Mouse (Mus musculus) thymus, postnatal 25 days (tissue): ENCODE measurements around the gene Kyat3.
"Not testable (repeated sequence)": the region's sequence is repeated elsewhere in the genome, so short reads cannot be mapped to it uniquely, and the experiment has no call there.

ENCODE experiments used
- DNase-seq: peaks from one replicate; pipeline ENCODE4 v3.0.0; 2022

Gene Kyat3

DNA sequence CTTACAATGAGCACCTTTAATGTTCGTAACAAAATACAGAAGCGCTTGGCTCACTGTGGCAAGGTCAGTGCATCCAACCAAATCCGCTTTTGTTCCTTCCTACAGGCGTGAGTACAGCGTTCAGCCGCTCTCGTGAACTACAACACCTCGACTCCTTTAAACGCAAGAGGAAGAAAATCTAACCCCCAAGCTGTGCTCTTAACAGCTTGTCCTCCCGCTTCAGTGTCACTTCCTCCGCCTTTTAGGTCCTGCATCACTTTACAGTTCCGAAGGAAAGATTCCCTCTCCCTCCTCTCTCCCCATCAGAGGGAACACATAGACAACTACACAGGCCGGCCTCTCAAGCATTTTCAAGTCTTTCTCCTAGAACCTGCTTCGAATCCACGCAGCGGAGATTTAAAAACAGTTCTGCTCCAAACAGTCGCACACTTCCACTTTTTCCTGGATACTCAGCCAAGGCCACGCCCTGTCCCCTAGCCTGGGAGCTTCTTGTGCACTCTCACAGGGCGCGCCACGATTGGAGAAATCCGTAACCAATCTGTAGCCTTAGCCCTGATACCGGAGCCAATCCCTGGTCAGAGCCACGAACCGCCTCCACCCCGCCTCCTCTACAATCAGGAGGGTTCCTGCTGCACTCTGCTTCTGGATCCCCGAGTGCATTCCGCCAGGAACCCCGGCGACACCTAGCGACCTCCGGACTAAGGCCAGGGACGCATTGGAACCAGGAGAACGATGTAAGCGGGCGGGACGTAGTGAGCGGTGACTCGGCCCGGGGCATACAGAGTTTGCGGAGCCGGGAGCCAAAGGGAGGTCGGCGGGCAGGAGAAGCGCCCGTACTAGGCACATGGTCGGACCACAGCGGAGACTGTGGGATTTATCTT is at the start of gene Kyat3:
Kyat3 (plus strand) TSS at position 610 of the 881 bp plus-strand sequence.
- DNase-seq: peak; percentile 83

DNA sequence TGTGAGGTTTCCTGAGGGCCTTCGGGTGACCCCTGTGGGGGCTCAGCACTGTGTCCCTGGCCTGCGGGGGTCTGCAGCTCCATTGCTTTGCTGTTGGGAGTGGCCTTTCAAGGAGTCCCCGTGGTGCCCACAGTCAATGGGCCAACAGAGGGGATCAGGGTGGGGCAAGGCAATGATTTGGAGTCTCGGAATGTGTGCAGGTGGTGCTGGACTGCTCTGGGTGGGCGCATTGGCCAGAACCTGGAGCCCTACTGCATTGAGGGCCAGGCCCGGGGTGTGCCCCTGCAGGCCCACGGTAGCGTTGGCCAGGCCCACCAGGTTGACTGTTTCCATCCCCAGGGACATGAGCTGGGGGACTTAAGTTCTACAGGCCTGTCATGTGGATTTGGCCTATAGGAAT is 36.1 kb upstream of the Kyat3 start:
- no peak for DNase-seq

DNA sequence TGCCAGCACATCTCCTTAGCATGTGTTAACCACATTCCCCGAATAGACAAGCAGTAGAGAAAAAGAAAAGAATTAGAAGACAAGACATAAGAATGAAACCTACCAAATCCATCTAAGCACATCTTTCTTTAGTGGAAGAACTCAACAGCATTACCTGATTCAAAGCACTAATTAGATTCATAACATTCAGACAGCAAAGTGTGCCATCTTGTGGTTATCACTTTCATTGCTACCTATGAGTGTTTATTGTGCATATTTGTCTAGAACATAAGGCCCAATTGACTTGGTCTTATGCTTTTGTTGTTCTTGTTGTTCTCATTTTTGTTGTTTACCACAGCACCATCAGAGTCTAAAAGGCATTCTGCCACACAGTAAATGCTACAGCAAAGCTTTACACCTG is 26.2 kb upstream of the Kyat3 start:
- no peak for DNase-seq

DNA sequence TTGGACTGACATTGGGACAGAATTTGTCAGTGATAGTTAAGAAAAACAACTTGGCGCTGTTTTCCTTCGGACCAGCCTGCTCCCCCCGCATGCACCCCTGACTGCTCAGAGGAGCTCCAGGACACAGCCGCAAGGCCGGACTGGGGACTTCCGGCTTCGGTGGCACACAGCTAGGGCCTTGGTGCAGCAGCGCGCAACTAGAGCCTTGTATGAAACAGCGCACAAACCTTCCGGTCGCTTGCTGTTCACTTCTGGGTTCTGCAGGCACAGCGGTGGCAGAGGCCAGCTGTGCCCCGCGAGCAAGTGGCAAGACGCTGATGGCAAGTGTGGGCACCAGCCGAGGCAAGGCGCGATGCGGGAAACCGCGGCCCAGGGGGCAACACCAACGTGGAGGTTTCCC is 12.9 kb upstream of the Kyat3 start:
- DNase-seq: no peak

DNA sequence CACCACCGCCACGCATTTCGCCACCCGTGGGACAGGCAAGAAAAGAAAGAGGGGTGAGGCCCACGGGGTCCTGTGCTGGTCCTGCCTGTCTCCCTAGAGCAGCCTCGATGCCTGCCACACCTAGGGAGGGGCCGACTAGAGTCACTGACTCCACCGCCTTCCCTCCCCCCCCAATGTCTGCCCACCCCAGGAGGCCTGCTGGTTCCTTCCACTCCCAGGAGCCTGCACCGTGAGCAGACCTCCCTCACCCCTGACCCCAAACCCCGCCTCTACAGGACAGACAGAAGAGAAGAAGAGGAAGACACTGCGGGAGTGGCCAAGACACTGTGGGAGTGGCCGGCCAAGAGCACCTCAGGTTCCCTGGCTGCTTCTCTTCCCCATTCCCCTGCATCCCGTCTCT is 12.5 kb upstream of the Kyat3 start:
- DNase-seq: no peak

DNA sequence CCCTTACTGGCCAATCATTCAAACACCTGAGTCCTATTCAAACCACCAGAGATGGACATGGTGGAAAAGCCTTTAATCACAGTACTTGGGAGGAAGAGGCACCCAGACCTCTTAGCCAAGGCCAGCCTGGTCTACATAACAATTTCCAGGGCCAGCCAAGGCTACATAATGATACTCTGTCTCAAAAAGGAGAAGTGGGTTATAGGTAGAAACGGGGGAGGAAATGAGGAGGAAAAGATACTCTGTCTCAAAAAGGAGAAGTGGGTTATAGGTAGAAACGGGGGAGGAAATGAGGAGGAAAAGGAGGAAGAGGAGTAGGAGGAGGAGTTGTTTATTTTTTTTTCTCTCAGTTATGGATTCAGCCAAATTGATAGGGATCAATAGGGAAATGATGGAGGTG is 4.3 kb upstream of the Kyat3 start:
- DNase-seq: no peak

DNA sequence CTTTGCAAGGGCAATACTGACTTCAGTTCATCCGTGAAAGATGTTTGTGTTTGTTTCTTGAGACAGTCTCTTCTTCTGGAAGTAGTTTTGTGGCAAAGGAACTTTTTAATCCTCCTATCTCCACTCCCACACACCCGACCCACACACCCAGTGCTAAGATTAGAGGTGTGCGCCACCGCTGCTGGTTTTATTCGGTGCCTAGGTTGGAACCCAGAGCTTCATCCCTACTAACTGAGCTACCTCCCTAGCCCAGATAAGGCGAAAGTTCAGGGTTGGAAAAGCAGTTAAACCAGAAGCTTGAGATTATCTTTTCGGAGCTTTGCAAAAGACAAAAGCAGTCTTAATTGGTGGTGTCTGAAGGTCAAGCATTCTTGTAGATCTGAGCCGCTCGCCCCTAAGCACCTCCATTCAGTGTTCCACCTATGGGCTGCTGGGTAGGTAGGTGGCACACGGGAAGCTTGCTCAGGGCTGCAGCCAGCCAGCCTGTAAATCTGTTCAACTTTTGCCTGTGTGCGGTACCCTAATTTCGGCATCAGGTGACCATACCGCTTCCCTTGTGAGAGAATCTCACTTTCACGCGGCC is 647 bp downstream of the Kyat3 start:
- DNase-seq: no peak

DNA sequence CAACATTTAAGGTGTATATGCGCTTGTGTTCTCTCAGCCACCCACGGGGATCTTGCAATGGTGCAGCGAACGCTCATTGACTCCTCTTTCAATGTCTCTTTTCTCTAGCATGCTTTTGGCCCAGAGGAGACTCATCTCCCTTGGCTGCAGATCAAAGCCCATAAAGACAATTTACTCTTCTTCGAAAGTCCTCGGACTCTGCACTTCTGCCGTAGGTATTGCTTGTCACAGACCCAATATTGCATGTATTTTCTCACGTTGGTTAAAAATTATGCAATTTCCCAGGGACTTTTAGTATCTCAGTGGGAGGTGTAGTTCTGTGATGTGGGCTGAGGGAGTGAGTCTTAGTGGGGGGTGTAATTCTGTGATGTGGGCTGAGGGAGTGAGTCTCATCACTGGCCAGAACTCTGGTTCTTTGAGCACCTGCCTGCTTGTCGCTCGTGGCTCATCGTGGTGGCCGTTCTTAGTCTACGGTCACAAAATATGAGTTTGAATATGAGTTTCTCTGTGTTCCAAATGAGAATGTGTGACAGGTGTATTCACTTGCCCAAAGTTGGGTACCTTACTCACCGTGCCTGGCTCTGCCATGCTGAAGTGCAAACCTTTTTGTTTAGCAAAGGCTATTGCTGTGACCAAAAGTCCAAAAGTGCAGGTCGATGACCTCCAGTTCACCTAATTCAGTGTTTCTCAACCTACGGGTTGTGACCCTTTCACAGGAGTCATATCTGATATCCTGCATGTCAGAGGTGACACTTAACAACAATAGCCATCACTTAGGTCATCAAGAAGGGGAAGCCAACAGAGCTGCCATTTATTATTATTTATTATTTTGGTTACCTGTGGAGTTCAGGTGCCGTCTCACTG is 6.0 kb downstream of the Kyat3 start:
- no peak for DNase-seq

DNA sequence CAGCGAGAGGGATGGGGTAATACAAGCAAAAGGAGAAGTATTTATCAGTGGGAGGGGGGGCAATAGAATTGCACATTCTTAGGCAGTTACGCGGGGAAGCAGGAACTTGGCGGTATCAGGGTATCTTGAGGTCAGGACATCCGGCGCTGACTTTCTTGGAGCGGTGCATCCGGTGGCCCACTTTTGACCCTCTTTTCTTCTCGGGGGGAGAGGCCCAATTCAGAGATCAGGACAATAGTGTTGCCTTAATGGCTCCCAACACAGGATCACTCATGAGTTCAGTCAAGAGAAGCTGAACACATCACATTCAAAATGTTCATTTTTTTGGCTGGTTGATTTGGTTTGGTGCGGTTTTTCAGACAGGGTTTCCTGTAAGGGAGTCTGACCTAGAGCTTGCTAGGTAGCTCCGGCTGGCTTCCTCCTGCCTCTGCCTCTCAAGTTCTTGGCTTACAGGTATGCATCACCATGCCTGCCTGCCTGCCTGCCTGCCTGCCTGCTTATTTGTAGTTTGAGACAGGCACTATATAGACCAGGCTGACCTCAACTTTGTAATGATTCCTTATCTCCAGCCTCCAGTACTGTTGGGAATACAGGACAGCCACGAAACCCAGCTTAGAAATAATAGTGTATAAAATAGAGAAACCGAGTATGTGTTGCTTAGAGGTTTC is 7.5 kb downstream of the Kyat3 start:
- DNase-seq: not testable (repeated sequence)

DNA sequence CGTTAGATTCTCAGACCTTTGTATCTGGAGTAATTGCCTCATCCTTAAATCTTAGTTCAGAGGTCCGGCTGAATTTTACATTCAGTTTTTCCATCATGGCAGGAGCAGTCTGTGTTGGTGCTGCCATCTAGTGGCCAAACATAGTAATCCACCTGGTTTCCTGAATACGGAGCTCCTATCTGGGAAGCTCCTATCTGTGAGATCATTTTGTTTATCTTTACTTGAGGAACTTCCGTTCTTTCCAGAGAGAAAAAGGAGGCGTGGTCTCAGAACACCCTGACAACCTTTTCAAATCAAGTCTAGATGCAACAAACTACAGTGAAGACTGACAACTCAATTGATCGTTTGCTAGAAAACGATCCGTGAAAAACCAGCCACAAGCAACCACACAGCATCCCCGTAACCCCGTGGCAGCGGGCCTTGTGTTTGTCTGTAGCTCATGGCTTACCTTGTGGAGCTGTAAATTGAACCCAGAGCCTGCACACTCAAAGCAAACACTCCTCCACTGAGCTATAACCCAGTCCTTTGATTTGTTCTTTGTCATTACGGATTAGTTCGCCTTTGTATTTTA is 8.1 kb downstream of the Kyat3 start:
- DNase-seq: peak; percentile 60

DNA sequence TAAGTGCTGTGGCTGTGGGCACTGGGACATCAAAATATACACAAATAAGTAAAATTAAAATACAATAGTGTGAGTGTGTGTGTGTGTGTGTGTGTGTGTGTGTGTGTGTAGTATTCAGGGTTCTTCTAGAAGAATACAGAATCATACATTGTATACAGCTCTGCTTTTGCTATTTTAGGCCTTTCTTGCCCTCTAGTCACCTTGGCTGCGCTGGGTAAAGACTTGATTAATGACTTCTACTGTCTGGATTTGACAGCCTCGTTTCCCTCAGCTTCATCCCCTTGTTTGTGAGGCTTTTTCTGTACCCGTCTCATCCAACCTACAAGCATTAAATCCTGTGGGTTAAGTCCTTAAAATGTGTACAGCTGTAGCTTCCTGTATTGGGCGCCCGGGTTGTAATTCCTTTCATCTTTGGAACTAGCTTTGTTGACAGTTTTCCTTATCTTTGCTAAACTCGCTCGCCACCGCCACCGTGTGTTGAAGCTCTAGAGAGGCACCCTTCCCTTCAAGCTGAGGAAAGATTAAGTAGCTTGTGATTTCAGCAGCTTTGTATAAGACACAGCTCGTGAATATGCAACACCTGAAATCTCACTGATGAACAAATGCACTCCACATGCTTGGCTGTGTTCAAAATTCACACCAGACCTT is 9.6 kb downstream of the Kyat3 start:
- peak; percentile 65 for DNase-seq

DNA sequence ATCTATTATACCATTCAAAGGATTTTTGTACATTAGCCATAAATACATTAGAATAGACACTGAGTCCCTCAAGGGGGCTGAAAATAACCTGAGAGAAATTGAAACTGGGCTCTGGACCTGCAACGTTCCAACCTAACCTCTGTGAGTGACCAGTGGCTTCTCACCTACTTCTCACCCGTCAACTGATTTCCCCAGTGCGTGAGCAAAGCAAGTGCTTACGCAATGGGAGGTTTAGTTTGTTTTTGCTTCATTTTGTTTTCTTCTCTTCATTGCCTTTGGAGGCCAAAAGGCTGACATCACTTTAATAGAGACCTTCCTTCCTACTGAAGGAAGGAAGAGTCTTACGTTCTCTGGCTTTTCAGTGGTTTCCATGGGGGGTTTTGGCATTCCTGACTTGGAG is 10.5 kb downstream of the Kyat3 start:
- DNase-seq: no peak

DNA sequence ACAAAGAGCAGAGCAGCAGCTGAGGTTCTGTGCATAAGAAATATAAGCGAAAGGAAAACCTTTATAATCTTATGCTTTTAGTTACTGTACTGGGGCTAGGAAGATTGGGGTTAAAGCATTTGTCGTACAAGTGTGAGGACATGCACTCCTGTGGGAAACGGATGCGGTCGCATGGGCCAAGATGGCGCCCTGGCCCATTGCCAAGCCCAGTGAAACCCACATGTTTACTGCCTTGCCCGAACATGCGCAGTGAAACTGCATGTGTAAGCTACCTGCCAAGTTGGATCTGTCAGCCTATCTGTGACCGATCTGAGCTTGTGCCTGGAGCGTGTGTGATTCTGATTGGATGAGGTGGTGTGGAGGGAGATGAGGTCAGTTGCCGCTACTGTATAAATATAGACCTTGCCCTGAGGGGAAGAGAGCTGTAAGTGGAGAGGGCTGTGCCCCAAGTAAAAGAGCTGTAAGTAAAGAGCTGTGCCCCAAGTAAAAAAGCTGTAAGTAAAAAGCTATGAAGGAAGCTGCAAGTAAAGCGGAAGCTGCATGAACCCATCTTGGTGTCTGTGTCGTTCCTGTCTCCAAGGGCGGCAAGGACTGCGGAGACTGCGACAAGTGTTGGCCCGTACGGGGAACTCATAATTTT is 11.7 kb downstream of the Kyat3 start:
- not testable (repeated sequence) for DNase-seq

DNA sequence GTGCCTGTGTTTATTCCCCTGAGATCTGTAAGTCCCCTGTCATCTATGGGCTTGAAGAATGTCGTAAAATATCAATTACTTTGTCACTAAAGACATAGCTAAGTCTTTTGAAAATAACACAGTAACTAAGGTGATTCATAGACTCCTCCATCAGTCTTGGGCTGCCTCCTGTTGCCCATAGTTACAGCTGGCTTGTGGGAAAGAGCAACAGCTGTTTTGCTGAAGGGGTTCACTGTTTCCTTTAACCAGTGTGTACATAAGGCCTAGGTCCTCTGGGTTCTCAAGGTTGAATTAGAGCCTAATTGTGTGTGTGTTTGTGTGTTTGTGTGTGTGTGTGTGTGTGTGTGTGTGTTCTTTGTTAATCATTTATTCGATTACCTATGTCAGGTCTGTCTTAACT is 24.6 kb downstream of the Kyat3 start:
- no peak for DNase-seq

DNA sequence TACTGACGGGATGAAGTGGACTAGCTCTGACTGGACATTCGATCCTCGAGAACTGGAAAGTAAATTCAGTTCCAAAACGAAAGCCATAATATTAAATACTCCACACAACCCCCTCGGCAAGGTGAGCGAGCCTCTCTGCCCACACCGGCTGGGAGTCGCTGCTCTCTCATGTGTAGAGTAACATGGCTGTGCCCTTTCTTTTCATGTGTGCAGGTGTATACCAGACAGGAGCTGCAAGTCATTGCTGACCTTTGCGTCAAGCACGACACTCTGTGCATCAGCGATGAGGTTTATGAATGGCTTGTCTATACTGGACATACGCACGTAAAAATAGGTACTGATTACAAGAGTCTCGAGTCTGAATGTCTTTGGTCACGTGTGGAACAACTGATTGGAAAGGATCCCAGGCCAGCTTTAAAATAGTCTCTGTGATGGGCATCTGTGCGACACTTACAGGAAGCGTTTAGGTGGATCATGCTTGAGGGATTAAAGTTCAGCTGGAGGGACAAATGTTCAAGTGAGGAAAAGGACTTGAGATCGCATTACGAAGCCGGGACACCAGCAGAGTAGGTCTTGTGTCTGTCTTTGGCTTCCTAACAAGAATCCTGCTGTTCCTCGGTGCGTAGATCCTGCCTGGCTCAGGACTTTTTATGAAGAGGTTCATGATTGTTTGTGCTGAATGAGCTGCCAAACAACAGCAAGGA is 25.3 kb downstream of the Kyat3 start:
- no peak for DNase-seq

DNA sequence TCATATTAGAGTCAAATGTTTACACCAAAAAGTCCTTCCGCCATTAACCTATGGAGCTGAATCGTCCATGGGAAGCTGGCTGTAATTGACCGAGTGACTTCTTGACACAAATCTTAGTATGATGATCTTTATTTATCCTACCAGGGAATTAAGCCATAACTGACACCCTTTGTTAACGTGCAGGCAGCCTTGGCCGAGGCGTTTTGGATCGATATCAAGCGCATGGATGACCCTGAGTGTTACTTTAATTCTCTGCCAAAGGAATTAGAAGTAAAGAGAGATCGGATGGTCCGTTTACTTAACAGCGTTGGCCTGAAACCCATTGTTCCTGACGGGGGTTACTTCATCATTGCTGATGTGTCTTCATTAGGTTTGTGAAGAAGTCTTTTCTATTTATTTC is 33.4 kb downstream of the Kyat3 start:
- DNase-seq: no peak

DNA sequence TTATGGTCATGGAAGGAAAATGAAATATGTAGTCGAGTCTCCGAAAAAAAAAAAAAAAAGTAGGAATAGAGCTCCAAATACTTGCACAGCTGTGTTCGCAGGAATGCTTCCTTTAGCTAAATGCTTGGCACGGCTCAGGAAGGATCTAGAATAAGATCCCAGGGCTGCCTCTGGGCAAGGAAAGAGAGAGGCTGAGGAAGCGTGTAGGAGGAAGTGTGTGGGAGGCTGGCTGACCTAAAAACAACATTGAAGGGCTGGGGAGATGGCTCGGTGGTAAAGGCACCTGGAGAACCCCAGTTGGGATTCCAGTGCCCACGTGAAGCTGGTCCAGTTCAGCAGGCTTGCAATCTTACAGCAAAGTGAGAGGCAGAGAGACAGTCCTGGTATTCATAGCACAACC is 40.0 kb downstream of the Kyat3 start:
- no peak for DNase-seq

DNA sequence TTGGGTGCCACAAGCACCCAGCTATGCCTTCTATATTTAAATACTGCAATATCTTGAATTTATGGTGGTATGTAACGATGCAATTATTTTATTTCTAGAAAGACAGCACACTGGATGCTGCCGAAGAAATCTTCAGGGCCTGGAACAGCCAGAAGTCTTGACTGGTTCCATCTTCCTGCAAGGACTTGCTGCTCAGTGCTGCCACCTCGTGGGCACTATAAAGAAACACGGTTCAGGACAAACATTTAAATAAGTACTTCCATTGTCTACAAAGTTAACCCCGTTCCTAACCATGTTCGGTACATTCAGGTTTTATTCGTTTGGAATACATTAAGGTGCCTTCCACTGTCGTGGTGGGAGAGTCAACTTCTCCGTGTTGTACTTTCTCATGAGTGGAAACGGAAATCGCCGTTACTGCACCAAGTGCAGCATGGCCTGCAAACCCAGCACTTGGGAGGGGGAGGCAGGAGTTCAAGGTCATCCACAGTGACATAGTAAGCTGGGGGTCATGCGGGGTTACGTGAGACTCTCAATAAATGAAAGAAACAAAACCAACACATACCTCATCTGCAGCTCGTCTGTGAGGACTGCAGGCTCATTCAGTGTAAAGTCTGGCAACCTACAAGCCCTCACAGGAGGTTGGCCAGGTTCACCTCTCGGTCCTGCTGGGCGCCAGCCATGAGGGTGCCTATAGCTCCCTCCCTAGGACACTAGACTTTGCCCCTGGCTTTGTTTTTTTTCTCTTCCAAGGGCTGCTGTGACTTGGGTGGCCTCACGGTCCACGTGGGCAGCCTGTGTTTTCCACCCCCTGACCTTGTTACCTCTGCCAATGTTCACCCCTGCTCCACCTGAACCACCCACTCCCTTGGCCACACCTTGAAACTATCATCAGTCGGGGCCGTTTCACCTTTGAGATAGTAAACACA is 43.4 kb downstream of the Kyat3 start:
- DNase-seq: peak; percentile 24

DNA sequence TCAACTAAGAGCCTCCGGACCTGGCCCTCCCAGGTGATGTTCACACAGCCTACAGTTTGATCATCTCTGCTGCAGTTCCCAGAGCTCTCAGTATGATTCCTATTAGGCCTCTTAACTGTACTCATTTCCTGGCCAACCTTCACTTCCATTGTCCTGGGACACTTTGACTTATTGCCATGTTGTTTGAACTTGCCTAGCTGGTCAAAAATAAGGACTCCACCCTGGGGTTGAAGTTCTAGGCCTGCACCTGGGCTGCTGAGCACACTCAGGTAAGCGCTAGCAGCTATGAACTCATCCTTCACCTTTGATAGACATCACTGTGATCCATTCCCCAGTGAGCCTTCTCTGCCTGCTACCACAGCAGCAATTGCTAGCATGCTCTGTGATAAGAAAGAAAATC is 44.2 kb downstream of the Kyat3 start:
- no peak for DNase-seq

DNA sequence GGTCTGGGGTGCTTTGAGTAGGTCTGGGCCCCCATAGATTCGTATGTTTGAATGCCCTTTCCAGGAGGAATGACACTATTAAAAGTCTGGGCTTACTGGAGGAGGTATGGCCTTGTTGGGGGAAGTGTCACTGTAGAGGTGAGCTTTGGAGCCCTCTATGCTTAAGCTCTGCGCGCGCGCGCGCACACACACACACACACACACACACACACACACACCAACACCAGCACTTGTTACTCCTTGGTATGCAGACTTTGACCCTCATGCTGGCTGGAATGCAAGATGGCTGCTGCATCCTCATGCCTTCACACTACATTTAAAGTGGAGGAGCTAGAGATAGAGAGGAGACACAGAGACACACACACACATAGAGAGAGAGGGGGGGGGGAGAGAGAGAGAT is 46.8 kb downstream of the Kyat3 start:
- no peak for DNase-seq
